Mouse (Mus musculus) central nervous system, embryonic 18 days (tissue): Measurements from ENCODE around the gene Wbp2. TPM values are rescaled to one million over a fixed set of nuclear protein-coding genes. Genes with fewer than 3 reads are reported as not detected.

Experiments
- polyA plus RNA-seq: library from polyadenylated mRNA; depleted of rRNA; stranded (reverse); fragments of >200 nt; gene quantifications from 2 replicates; pipeline ENCODE4 v1.2.3, GENCODE M21; 2012; rRNA removed

The Wbp2 gene
- 132 and 148 TPM in 2 replicates for polyA plus RNA-seq

GRCm38 (mm10) chr11:116086258-116087193 is at the start of gene Wbp2:
Gene Wbp2 (minus strand): TSS chr11:116086995.

GRCm38 (mm10) chr11:116130488-116131205 is 43.9 kb upstream of the Wbp2 start, which contains the start of gene Trim65:
Gene Trim65 (minus strand): TSS chr11:116131128.

DNA sequence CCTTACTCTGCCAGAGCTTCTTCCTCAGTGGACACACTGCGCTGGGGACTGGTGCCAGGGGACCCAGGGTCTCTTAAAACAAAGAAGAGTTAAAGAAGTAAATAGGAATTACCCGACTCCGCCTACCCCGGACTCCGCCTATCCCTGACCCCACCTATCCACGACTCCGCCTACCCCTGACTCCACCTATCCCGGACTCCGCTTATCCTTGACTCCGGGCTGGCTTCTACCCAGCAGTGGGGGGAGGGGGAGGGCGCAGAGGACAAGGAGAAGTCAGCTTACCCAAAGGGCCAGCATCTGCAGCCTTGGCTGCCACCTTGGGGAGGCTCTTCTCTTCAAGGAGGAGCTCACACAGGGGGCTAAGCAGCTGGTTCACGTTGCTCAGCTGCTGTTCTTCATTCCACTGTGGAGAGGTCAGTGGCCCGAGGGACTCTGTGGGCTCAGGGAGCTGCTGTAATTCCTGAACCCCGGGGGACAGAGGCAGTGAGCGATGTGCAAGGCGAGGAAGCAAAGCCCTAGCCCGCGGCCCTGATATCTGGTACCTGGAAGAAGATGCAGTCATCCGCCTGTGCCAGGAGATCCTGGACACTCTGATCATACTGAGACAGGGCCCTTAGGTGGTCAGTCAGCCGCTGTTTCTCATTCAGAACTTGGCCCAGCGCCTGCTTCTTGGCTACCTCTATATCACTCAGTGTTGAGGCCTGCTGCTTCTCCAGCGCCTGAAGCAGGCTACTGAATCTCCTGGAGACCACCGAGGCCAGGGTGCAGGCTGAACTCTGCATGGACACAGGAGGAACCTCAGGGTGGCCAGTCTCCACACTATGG is 40.6 kb upstream of the Wbp2 start, which contains the start of gene Trim47:
Gene Trim47 (minus strand): TSS at position 55 of the 825 bp plus-strand sequence.

DNA sequence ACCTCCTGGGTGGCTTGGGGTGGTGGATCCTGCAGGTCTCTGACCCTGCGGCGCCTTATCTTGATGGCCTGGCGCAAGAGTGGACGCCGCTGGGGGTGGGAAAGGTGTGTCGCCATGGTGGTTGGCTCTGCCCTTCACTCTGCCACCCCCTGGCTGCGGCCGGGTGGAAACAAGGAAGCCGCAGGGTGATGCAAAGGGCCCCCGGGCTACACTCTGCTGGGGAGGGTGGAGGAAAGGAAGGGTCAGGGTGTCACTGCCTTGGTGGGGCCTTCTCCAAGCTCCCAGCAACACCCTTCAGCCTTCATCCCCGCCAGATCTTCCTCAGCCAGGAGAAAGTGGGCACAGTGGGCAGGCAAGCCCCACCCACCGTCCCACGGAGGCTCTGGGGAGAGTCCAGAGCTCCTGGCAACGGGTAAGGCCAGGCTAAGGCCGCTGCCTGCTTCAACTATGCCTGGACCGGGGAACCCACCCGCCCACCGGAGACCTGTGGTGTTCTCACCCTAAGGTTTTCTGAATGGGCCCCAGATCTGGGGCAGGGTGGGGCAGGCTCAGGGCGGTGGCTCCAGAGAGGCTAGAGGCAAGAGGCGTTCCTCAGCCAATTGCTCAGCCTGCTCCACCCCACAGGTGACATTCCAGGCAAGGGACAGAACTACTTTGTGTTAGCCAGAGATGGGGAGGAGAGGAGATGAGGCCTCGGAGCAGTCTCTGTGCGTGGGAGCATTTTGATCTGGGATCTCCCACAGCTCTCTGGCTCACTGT is 9.2 kb downstream of the Wbp2 start, which contains the start of gene Unc13d:
Gene Unc13d (minus strand): TSS at position 516 of the 759 bp plus-strand sequence.

DNA sequence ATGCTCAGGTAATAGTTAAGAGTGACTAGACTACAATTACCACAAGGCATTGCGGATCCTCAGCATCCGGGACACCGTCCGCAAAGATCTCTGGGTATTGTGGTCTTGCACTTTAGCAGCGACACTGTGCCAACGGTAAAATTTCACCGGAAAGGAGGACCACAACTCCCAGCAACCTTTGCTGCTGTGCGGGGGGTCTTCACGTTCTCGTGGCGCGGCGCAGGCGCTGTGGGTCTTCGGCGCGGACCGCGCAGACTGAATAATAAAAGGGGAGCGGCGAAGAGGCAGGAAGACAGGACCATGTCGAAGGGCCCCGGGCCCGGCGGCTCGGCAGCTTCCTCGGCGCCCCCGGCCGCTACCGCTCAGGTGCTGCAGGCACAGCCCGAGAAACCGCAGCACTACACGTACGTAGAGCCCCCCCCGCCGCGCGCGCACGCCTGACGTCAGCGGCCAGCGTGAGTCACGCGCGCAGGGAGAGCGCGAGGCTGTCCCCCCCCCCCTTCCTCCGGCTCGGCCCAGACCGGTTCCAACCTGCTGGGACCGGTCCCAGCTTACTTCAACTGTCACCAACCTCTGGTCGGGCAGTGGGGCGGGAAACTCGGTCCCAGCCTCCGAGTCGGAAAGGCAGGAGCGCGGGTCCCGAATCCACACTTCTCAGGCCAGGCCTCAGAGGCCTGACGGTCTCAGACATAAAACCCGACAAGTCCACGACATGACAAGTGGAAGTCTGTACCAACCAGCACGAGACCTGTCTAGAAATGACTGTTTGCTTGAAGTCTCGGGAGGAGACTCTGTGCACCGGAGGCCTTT is 56.5 kb downstream of the Wbp2 start, which contains the start of gene Unk:
Gene Unk (plus strand): TSS at position 235 of the 810 bp plus-strand sequence.

Other genes starting within 250 kb of the Wbp2 start
- gene Myo15b, start 228.6 kb downstream of the Wbp2 start, polyA plus RNA-seq: 0.13 and 0.22 TPM in 2 replicates
- 0.31 and 2.1 TPM in 2 replicates for gene Smim5, start 187.0 kb downstream of the Wbp2 start, polyA plus RNA-seq
- gene Smim6, start 175.0 kb downstream of the Wbp2 start, polyA plus RNA-seq: 0.11 TPM in 1 of 2 replicates, not detected in the other
- 60.5 and 68.3 TPM in 2 replicates for gene Sap30bp, start 153.7 kb downstream of the Wbp2 start, polyA plus RNA-seq
- 25.8 and 28.1 TPM in 2 replicates for gene Recql5, start 153.5 kb downstream of the Wbp2 start, polyA plus RNA-seq
- gene Itgb4, start 112.3 kb downstream of the Wbp2 start, polyA plus RNA-seq: 1.1 and 1.2 TPM in 2 replicates
- 36.4 TPM in 2 replicates for gene Galk1, start 74.3 kb downstream of the Wbp2 start, polyA plus RNA-seq
- gene H3f3b, start 59.0 kb downstream of the Wbp2 start, polyA plus RNA-seq: 867 and 875 TPM in 2 replicates
- gene Unk, start 56.7 kb downstream of the Wbp2 start, polyA plus RNA-seq: 48.3 and 48.5 TPM in 2 replicates
- 0.57 and 0.70 TPM in 2 replicates for gene Unc13d, start 9.0 kb downstream of the Wbp2 start, polyA plus RNA-seq
- gene Trim47, start 40.2 kb upstream of the Wbp2 start, polyA plus RNA-seq: 8.4 and 9.3 TPM in 2 replicates
- gene Trim65, start 44.1 kb upstream of the Wbp2 start, polyA plus RNA-seq: 3.0 and 3.3 TPM in 2 replicates
- 31.1 and 35.5 TPM in 2 replicates for gene Mrpl38, start 51.9 kb upstream of the Wbp2 start, polyA plus RNA-seq
- gene Fbf1, start 81.2 kb upstream of the Wbp2 start, polyA plus RNA-seq: 150 and 152 TPM in 2 replicates
- gene Ten1, start 111.9 kb upstream of the Wbp2 start, polyA plus RNA-seq: 57.2 and 60.7 TPM in 2 replicates
- 89.6 and 91.1 TPM in 2 replicates for gene Acox1, start 112.0 kb upstream of the Wbp2 start, polyA plus RNA-seq
- 0.95 and 1.3 TPM in 2 replicates for gene Evpl, start 151.1 kb upstream of the Wbp2 start, polyA plus RNA-seq
- gene Srp68, start 187.2 kb upstream of the Wbp2 start, polyA plus RNA-seq: 65.6 and 66.3 TPM in 2 replicates
- gene Galr2, start 193.9 kb upstream of the Wbp2 start, polyA plus RNA-seq: 0.21 and 0.25 TPM in 2 replicates
- 83.4 and 97.8 TPM in 2 replicates for gene Exoc7, start 220.2 kb upstream of the Wbp2 start, polyA plus RNA-seq
- 12.1 and 16.5 TPM in 2 replicates for gene Foxj1, start 248.4 kb upstream of the Wbp2 start, polyA plus RNA-seq